Mouse (Mus musculus): ENCODE measurements at regions not wholly inside any gene's neighbourhood (a gene's known extent, or its start where the extent isn't known, plus 50 kb on each side); places are given as distances from the start of the nearest gene placed in this dataset.

DNA sequence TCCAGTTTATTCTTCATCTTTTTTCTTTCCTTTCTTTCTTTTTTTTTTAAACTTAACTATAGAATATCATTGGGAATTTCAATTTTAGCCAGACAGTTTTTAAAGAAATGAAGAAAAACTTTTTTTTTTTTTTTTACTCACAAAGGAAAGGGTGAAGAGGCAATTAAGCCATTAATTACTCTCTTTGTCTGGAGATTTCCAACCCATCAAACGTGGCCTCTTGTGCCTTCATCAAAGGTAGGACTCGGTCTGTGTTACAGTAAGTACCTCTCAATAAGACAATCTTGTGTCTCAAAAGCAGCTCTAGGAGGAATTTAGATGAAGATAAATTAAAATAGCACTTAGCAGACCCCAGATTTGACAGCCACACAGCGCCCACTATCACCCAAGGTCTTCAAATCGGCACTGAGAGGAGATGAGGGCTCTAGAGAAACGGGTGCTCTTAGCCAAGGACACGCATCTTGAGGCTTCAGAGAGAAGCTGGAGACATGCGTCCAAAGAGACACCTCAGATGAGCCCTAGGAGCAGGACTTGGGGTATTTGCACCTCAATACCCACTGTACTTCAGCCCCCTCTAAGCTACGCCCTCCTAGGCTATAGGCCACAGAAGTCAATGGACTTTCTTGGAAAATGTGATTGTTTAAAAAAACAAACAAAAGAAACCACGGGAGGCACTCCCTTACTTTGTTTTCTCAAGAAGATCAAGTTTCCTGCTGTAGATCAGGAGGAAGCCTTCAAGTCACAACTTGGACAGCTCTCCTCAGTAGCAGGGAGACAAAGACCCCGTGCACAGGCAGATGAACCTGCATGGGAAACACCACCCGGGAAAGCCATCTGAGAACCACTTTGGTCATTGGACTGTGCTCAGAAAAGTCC lies 176.8 kb upstream of the Spred2 start:
- TF ChIP-seq CTCF (conservative IDR thresholded peaks at IDR 0.05; ENCODE audit: insufficient read depth, insufficient read length, low read depth, low read length) (no peak), POLR2A (IDR thresholded peaks at IDR 0.05; ENCODE audit: low read depth, low read length) (no peak)

All from kidney, adult 2 months (tissue).